Mouse (Mus musculus) embryonic facial prominence, embryonic 11.5 days (tissue): ENCODE data around the gene Tmem54. TPM values are rescaled to one million over a fixed set of nuclear protein-coding genes. Genes with fewer than 3 reads are reported as not detected.
A peak's percentile ranks its signal among the peaks of the same experiment; 100 is the strongest.

ENCODE experiments used
- ATAC-seq: fragments of 200-750 bp; cut with Nextera tagmentation; replicated peaks from 2 replicates; pipeline ENCODE4 v1.8.0; 2017; ENCODE audit warnings: low read depth; ENCODE audit not compliant: insufficient number of reproducible peaks, low FRiP score, low TSS enrichment
- DNase-seq: peaks from one replicate; pipeline ENCODE4 v3.0.0-alpha.2; 2015; ENCODE audit warnings: low spot score
- H3K27ac ChIP-seq: fragments of 300-500 bp; sonication (generic); replicated peaks from 2 replicates; pipeline ENCODE4 v1.5.1; 2014; ENCODE audit warnings: mild to moderate bottlenecking, low read depth, low read length, control low read depth
- H3K27me3 ChIP-seq: fragments of 300-500 bp; sonication (generic); 2 replicates; pipeline ENCODE4 v1.6.1; 2014; ENCODE audit warnings: mild to moderate bottlenecking, low read length, moderate library complexity, mixed read lengths; ENCODE audit not compliant: control insufficient read depth, insufficient read depth
- H3K36me3 ChIP-seq: fragments of 300-500 bp; sonication (generic); replicated peaks from 2 replicates; pipeline ENCODE4 v1.6.1; 2014; ENCODE audit warnings: low read depth, mild to moderate bottlenecking, low read length, moderate library complexity, mixed read lengths; ENCODE audit not compliant: control insufficient read depth, insufficient read depth
- H3K4me1 ChIP-seq: fragments of 300-500 bp; sonication (generic); 2 replicates; pipeline ENCODE4 v1.6.1; 2014; ENCODE audit warnings: low read length, mixed read lengths; ENCODE audit not compliant: control insufficient read depth, insufficient read depth
- H3K4me2 ChIP-seq: fragments of 300-500 bp; sonication (generic); 2 replicates; pipeline ENCODE4 v1.6.1; 2014; ENCODE audit warnings: low read depth, mild to moderate bottlenecking, control low read depth, low read length, moderate library complexity
- H3K4me3 ChIP-seq: fragments of 300-500 bp; sonication (generic); 2 replicates; pipeline ENCODE4 v1.5.1; 2014; ENCODE audit warnings: low read depth, low read length, control low read depth
- H3K9ac ChIP-seq: fragments of 300-500 bp; sonication (generic); replicated peaks from 2 replicates; pipeline ENCODE4 v1.6.1; 2014; ENCODE audit warnings: mild to moderate bottlenecking, control low read depth, low read length
- H3K9me3 ChIP-seq: fragments of 300-500 bp; sonication (generic); replicated peaks from 2 replicates; pipeline ENCODE4 v1.6.1; 2016; ENCODE audit warnings: mild to moderate bottlenecking, low read length, inconsistent platforms, mixed read lengths; ENCODE audit not compliant: control insufficient read depth
- WGBS: fragments of 180-500 bp; shearing (Covaris S2); extraction: QIAGEN DNeasy Blood & Tissue Kit; methylation state at CpG from one replicate; pipeline ENCODE4 v1.1.7; 2014; 5-methylcytosine and 5-hydroxymethylcytosine counted together
- polyA plus RNA-seq: library from polyadenylated mRNA; unstranded; fragments of >200 nt; fragmentation: Nextera tagmentation; extraction: Ambion mirVana; gene quantifications from 2 replicates; pipeline ENCODE4 v1.2.1, GENCODE M21; 2014

Gene Tmem54
- polyA plus RNA-seq, 1 experiment from 2014 or later = 6.4 TPM

DNA sequence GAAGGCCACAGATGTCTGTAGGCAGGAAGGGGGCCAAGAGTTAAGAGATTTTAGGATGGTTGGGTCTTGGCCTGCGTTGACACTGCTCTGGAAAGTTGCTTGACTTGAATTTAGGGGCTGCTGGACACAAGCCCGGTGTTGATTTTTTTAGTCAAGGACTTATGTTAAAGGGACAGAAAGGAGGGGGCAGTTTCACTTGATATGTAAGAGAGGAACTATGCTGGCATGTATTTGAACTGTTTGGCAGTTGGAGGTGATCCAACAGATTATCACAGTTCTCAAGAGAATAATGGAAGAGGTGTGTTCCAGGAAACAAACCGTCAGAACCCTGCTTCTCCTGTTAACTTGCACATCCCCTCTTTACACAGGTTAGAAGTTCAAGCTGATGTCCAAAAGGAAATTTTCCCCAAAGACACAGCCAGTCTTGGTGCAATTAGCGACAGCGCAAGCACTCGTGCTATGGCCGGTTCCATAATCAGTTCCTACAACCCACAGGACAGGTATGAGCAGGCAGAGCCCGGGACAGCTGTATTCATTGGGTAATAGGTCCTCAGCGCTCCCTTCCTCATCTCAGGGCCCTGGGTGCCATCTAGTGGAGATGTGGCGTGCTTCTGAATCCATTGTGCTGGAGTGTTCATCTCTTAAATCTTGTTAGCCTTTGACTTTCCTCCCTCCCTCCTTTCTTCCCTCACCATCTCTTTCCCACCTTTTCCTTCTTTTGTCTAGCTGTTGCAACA is 22.8 kb upstream of the Tmem54 start:
- DNase-seq (peak; percentile 86), ATAC-seq (0 out of 2 replicates have a peak, but pooled peaks have one; percentile 59)
- Histone ChIP-seq H3K36me3 (peaks cover 13% of the 10 kb centered on the region), H3K27me3 (no peaks in the 10 kb centered on the region), H3K4me1 (no peaks in the 10 kb centered on the region), H3K27ac (no peak overlapping the region), H3K9ac (no peak overlapping the region), H3K4me3 (no peak overlapping the region), H3K4me2 (no peak overlapping the region), H3K9me3 (no peaks in the 10 kb centered on the region)
- 53% methylated on average over 10 of the region's 10 CpGs for WGBS

DNA sequence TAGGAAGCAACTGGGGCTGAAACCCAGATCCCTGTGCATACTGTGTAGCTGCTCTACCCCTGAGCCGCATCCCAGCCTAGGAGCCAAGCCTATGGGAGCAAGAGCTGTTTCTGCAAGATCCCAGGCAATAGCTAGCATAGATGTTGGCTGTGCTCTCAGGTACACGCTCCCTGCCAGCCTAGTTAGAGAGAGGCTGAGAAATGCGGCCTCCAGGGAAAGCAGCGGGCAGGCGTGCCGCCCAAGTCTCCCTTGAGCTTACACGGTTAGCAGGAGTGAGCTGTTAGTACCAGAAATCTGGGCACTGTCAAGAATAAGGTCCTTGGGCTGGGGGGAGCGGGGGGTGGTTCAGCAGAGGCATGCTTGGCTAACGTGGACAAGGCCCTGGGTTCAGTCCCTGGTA is 20.5 kb upstream of the Tmem54 start:
- no peak for ATAC-seq
- Histone ChIP-seq H3K9ac (no peak overlapping the region), H3K27me3 (no peaks in the 10 kb centered on the region), H3K4me2 (no peak overlapping the region), H3K27ac (no peak overlapping the region), H3K36me3 (0 out of 2 replicates have a peak, but pooled peaks cover 5% of the 10 kb centered on the region), H3K9me3 (no peaks in the 10 kb centered on the region), H3K4me1 (no peaks in the 10 kb centered on the region), H3K4me3 (no peak overlapping the region)
- WGBS = 90% methylated on average over 9 of the region's 9 CpGs
- DNase-seq = no peak

DNA sequence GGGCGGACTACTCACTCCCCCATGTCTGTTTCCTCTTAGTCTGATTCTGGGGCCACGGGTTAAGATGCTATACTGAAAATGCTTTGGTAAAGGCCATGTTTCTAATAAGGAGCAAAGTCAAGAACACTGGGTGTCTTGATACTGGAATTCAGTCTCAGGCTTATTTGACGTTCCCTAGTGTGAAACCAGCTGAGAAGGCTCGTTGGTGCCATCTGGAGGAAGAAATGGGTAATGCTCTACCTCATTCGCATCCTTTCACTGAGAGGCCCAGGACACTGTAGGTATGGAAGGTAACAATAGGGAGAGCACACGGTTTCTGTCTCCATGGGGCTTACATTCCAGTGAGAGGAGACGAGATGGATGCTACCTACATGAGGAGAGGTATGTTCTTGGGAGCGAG is 19.3 kb upstream of the Tmem54 start:
- Histone ChIP-seq H3K27ac (no peak overlapping the region), H3K36me3 (0 out of 2 replicates have a peak, but pooled peaks cover 5% of the 10 kb centered on the region), H3K9ac (no peak overlapping the region), H3K27me3 (no peaks in the 10 kb centered on the region), H3K9me3 (no peaks in the 10 kb centered on the region), H3K4me3 (no peak overlapping the region), H3K4me1 (no peaks in the 10 kb centered on the region), H3K4me2 (no peak overlapping the region)
- 26% methylated on average over 8 of the region's 8 CpGs for WGBS
- ATAC-seq (no peak), DNase-seq (peak; percentile 88)

DNA sequence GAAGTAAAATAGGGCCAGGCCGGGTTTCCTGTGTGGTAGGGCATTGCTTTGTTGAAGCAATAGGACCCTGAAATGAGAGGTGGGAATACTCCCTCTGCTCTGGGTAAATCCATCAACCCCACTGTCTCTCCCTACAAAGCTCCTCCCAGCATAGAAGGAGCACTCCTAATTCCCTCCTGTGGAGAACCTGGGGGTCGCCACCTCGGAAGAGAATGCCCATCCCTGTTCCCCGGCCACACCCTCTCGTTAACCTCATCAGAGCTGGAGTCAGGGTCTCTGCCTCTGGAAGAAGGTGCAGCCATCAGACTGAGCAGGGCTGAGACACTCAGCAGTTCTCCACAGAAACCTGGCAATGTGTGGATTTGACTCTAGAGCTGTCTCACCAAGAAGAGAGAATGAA is 17.5 kb upstream of the Tmem54 start:
- Histone ChIP-seq H3K9me3 (no peaks in the 10 kb centered on the region), H3K27ac (no peak overlapping the region), H3K36me3 (no peaks in the 10 kb centered on the region), H3K27me3 (no peaks in the 10 kb centered on the region), H3K4me3 (no peak overlapping the region), H3K9ac (no peak overlapping the region), H3K4me2 (no peak overlapping the region), H3K4me1 (no peaks in the 10 kb centered on the region)
- no peak for ATAC-seq
- 46% methylated on average over 5 of the region's 5 CpGs for WGBS
- no peak for DNase-seq

DNA sequence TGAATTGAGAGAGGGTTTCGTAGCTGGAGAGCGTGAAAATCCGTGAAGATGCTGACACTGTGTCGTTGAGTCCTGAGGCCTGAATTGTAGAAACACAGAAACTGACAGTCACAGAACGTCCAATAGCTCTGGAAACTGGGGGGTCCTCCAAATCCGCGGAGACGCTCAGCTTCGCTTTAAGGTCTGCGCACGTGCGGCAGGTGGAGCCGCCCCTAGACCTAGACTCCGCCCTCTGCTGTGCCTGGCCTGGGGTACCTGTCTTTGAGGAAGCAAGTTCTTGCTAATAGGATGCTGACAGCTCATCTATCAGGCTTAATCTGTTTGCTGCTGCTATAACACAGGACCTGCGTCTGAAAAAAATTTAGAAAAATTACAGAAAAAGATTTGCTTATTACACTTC is 10.1 kb upstream of the Tmem54 start:
- H3K36me3 ChIP-seq = no peaks in the 10 kb centered on the region
- H3K9me3 ChIP-seq = no peaks in the 10 kb centered on the region
- H3K4me1 ChIP-seq = no peaks in the 10 kb centered on the region
- ATAC-seq (no peak), DNase-seq (no peak)
- WGBS = 30% methylated on average over 15 of the region's 15 CpGs
- H3K27me3 ChIP-seq = no peaks in the 10 kb centered on the region
- no peak overlapping the region for H3K9ac ChIP-seq
- no peak overlapping the region for H3K27ac ChIP-seq
- no peak overlapping the region for H3K4me3 ChIP-seq
- no peak overlapping the region for H3K4me2 ChIP-seq

DNA sequence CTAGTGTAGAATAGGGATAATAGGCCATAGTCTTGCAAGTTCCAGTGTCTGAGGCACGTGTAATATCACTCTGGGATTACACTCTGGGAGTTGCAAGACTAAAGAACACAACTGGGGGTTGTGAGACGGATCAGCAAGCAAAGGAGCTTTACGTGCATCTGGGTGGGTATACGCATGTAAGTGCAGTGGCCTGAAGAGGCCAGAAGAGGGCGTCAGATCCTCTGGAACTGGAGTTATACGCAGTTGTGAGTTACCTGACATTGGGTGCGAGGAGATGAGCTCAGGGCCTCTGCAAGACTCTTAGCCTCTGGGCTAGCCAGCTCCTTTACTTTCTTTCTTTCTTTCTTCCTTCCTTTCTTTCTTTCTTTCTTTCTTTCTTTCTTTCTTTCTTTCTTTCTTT is 8.3 kb upstream of the Tmem54 start:
- WGBS = 78% methylated on average over 7 of the region's 7 CpGs
- Histone ChIP-seq H3K4me1 (no peaks in the 10 kb centered on the region), H3K9me3 (no peaks in the 10 kb centered on the region), H3K27me3 (no peaks in the 10 kb centered on the region), H3K4me3 (no peak overlapping the region), H3K27ac (no peak overlapping the region), H3K4me2 (no peak overlapping the region), H3K9ac (no peak overlapping the region), H3K36me3 (no peaks in the 10 kb centered on the region)
- ATAC-seq = no peak
- DNase-seq = no peak

DNA sequence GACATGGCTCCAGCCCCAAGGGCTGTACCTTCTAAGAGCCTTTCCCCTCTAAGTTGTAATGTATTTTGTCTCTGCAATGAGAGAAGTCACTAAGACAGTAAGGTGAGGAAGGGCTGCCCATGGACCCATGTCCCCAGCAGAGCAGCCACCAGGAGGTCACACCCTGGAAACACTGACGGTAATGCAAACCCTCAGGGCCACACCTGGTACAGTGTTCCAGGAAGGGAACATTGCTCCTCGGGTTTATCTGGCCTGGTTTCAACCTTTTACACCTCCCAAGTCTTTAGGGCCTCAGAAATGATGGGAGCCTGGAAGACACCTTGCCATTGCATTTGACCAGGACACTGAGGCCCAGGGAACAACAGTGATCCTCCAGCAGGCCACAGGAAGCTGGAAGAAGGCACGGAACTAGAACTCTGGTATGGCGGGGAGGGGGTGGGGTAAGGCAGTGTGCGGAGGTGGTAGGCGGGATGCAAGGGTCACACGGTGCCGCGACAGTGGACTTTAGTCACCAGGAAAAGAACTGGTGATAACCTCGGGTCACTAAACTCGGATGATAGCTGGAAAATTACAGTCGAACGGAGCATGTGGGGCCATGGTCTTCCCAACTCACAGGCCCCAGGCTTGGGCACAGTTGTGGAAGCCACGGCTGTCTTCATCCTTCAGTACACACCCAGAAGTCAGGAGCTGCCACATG is 3.1 kb upstream of the Tmem54 start:
- no peak overlapping the region for H3K9ac ChIP-seq
- H3K36me3 ChIP-seq = no peaks in the 10 kb centered on the region
- WGBS = 82% methylated on average over 14 of the region's 14 CpGs
- peaks cover 4% of the 10 kb centered on the region for H3K4me1 ChIP-seq
- no peak overlapping the region for H3K4me3 ChIP-seq
- peaks cover 22% of the 10 kb centered on the region for H3K27me3 ChIP-seq
- no peak overlapping the region for H3K27ac ChIP-seq
- no peak for ATAC-seq
- no peak for DNase-seq
- no peak overlapping the region for H3K4me2 ChIP-seq
- H3K9me3 ChIP-seq = no peaks in the 10 kb centered on the region

DNA sequence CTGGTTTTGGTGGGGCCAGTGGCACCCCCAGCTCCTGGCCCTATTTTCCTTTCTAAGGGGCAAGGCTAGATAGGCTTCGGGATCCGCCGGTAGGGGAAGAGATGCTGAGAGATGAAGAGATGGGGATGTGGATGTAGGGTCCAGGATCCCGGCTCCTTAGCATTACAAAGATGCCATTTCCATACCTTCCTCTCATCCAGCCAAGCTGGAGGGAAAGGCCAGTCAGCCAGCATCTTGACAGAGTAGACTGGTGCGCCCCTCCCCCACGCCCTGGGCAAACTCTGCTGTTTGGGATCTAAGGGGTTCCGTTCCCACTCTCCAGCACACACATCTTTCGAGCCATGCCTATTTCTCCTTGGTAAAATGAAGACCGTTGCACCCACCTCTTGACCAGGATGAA is 725 bp downstream of the Tmem54 start:
- no peaks in the 10 kb centered on the region for H3K36me3 ChIP-seq
- no peak overlapping the region for H3K4me2 ChIP-seq
- no peak for ATAC-seq
- peaks cover 22% of the 10 kb centered on the region for H3K27me3 ChIP-seq
- no peak overlapping the region for H3K4me3 ChIP-seq
- peak; percentile 25 for DNase-seq
- peaks cover 4% of the 10 kb centered on the region for H3K4me1 ChIP-seq
- no peaks in the 10 kb centered on the region for H3K9me3 ChIP-seq
- H3K27ac ChIP-seq = no peak overlapping the region
- WGBS = 11% methylated on average over 9 of the region's 9 CpGs
- no peak overlapping the region for H3K9ac ChIP-seq
